Mouse (Mus musculus) limb, embryonic 14.5 days (tissue): ENCODE results near the gene Ppt2. TPM values are rescaled to one million over a fixed set of nuclear protein-coding genes. Genes with fewer than 3 reads are reported as not detected.

Experiments
- ATAC-seq: fragments of 200-750 bp; cut with Nextera tagmentation; 2 replicates; pipeline ENCODE4 v1.8.0; 2017; ENCODE audit warnings: low read depth, moderate number of reproducible peaks, moderate TSS enrichment; ENCODE audit not compliant: low FRiP score
- DNase-seq: peaks from one replicate; pipeline ENCODE4 v3.0.0-alpha.2; 2015; ENCODE audit warnings: low spot score
- H3K27ac ChIP-seq: fragments of 300-500 bp; sonication (generic); replicated peaks from 2 replicates; pipeline ENCODE4 v1.5.1; 2014; ENCODE audit warnings: low read depth, mild to moderate bottlenecking, low read length, moderate library complexity, mixed read lengths
- H3K27me3 ChIP-seq: fragments of 300-500 bp; sonication (generic); 2 replicates; pipeline ENCODE4 v1.6.1; 2014; ENCODE audit warnings: low read length, mixed read lengths; ENCODE audit not compliant: control insufficient read depth, insufficient read depth
- H3K36me3 ChIP-seq: fragments of 300-500 bp; sonication (generic); 2 replicates; pipeline ENCODE4 v1.6.1; 2014; ENCODE audit warnings: mild to moderate bottlenecking, low read length, moderate library complexity, mixed read lengths; ENCODE audit not compliant: control insufficient read depth, insufficient read depth
- H3K4me1 ChIP-seq: fragments of 300-500 bp; sonication (generic); 2 replicates; pipeline ENCODE4 v1.6.1; 2014; ENCODE audit warnings: antibody characterized with exemption, low read length, mixed read lengths; ENCODE audit not compliant: control insufficient read depth, insufficient read depth
- H3K4me2 ChIP-seq: fragments of 300-500 bp; sonication (generic); replicated peaks from 2 replicates; pipeline ENCODE4 v1.6.1; 2014; ENCODE audit warnings: low read depth, mild to moderate bottlenecking, low read length, moderate library complexity; ENCODE audit not compliant: severe bottlenecking
- H3K4me3 ChIP-seq: fragments of 300-500 bp; sonication (generic); replicated peaks from 2 replicates; pipeline ENCODE4 v1.5.1; 2014; ENCODE audit warnings: low read length
- H3K9ac ChIP-seq: fragments of 300-500 bp; sonication (generic); 2 replicates; pipeline ENCODE4 v1.6.1; 2014; ENCODE audit warnings: mild to moderate bottlenecking, low read depth, low read length, moderate library complexity; ENCODE audit not compliant: severe bottlenecking
- H3K9me3 ChIP-seq: fragments of 300-500 bp; sonication (generic); 2 replicates; pipeline ENCODE4 v1.6.1; 2016; ENCODE audit warnings: low read length; ENCODE audit not compliant: control insufficient read depth
- POLR2A ChIP-seq: fragments of 200-500 bp; IDR thresholded peaks from 2 replicates; pipeline ENCODE4 v1.8.0; 2012; ENCODE audit warnings: inconsistent platforms, mild to moderate bottlenecking, moderate library complexity, borderline replicate concordance; ENCODE audit not compliant: insufficient read depth, insufficient read length; ENCODE audit errors: extremely low read depth
- WGBS: fragments of 180-500 bp; shearing (Covaris S2); extraction: QIAGEN DNeasy Blood & Tissue Kit; methylation state at CpG from one replicate; pipeline ENCODE4 v1.1.7; 2014; 5-methylcytosine and 5-hydroxymethylcytosine counted together
- polyA plus RNA-seq, 2 experiments: library from polyadenylated mRNA; depleted of rRNA in 1 of 2; stranded (reverse) in 1 of 2; unstranded in 1 of 2; fragments of >200 nt; fragmentation: Nextera tagmentation in 1 of 2; extraction: Ambion mirVana in 1 of 2; gene quantifications; 2 replicates each; pipeline versions ENCODE4 v1.2.1 to v1.2.3; 2012 to 2014

Ppt2 gene
- polyA plus RNA-seq, 2 experiments: 29.9 to 39.6 TPM

DNA sequence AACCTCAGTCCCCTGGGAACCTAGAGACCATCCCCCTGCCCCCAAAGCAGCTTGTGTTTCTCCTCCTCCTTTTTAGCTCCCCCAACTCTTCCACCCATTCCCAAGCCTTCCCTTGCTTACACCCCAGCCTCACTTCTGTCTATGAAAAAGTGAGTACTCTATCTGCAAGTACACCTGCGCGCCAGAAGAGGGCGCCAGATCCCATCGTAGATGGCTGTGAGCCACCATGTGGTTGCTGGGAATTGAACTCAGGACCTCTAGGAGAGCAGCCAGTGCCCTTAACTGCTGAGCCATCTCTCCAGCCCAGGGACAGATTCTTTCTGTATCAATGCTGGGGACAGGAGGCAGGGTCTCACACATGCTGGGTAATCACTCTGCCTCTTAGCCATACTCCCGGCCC lies 56.4 kb downstream of the Ppt2 start:
- Histone ChIP-seq H3K9me3 (no peaks in the 10 kb centered on the region), H3K36me3 (no peaks in the 10 kb centered on the region), H3K9ac (no peak overlapping the region), H3K4me3 (no peak overlapping the region), H3K4me1 (peaks cover 5% of the 10 kb centered on the region; the same call in 1 of the 2 replicates), H3K27me3 (no peaks in the 10 kb centered on the region), H3K27ac (no peak overlapping the region), H3K4me2 (no peak overlapping the region)
- DNase-seq: no peak
- no peak for ATAC-seq
- TF ChIP-seq POLR2A: no peak
- 19% methylated on average over 5 of the region's 5 CpGs for WGBS

DNA sequence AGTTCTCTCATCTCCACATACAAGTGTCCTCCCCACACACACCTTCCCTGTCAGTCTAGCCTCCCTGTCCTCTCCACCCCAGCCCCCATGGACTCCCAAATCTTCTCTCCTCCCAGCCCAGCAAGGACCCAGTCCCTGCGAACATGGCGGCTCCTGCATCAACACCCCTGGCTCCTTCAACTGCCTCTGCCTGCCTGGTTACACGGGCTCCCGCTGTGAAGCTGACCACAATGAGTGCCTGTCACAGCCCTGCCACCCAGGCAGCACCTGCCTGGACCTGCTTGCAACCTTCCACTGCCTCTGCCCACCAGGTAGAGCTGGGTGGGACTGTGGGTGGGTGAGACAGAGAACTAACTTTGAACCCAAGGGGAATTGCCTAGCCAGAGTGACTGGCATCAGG lies 58.4 kb downstream of the Ppt2 start:
- no peaks in the 10 kb centered on the region for H3K9me3 ChIP-seq
- DNase-seq (no peak), ATAC-seq (no peak)
- no peak for TF ChIP-seq POLR2A
- H3K4me2 ChIP-seq: no peak overlapping the region
- H3K36me3 ChIP-seq: no peaks in the 10 kb centered on the region
- no peak overlapping the region for H3K27ac ChIP-seq
- whole genome bisulfite sequencing: 71% methylated on average over 4 of the region's 4 CpGs
- no peak overlapping the region for H3K4me3 ChIP-seq
- H3K4me1 ChIP-seq: no peaks in the 10 kb centered on the region
- no peaks in the 10 kb centered on the region for H3K27me3 ChIP-seq
- H3K9ac ChIP-seq: no peak overlapping the region

DNA sequence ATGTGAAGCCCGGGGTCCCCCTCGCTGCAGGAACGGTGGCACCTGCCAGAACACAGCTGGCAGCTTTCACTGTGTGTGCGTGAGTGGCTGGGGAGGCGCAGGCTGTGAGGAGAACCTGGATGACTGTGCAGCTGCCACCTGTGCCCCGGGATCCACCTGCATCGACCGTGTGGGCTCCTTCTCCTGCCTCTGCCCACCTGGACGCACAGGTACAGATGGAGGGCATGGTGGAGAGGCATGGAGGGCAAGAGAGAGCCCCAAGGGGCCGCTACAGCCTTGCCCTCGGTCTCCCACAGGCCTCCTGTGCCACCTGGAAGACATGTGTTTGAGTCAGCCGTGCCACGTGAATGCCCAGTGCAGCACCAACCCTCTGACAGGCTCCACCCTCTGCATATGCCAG lies 59.9 kb downstream of the Ppt2 start:
- ATAC-seq: no peak
- Histone ChIP-seq H3K27ac (no peak overlapping the region), H3K4me2 (no peak overlapping the region), H3K4me3 (no peak overlapping the region), H3K27me3 (no peaks in the 10 kb centered on the region), H3K4me1 (peaks cover 8% of the 10 kb centered on the region), H3K9ac (no peak overlapping the region), H3K36me3 (no peaks in the 10 kb centered on the region), H3K9me3 (no peaks in the 10 kb centered on the region)
- no peak for TF ChIP-seq POLR2A
- no peak for DNase-seq
- WGBS: 77% methylated on average over 13 of the region's 13 CpGs

DNA sequence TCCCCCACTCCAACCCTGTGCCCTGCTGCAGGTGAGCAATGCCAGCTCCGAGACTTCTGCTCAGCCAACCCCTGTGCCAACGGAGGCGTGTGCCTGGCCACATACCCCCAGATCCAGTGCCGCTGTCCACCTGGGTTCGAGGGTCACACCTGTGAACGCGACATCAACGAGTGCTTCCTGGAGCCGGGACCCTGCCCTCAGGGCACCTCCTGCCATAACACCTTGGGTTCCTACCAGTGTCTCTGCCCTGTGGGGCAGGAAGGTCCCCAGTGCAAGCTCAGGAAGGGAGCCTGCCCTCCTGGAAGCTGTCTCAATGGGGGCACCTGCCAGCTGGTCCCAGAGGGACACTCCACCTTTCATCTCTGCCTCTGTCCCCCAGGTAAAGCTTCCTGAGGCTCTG lies 61.0 kb downstream of the Ppt2 start:
- no peak for ATAC-seq

More for the DNA sequence above, 61.0 kb downstream of the Ppt2 start:
- Histone ChIP-seq H3K9ac (no peak overlapping the region), H3K4me2 (no peak overlapping the region), H3K9me3 (no peaks in the 10 kb centered on the region), H3K27ac (no peak overlapping the region), H3K36me3 (no peaks in the 10 kb centered on the region), H3K4me3 (no peak overlapping the region), H3K4me1 (peaks cover 8% of the 10 kb centered on the region), H3K27me3 (no peaks in the 10 kb centered on the region)
- no peak for DNase-seq
- WGBS: 64% methylated on average over 9 of the region's 9 CpGs
- TF ChIP-seq POLR2A: no peak

Other genes starting within 250 kb of the Ppt2 start
- gene BC051142, start 229.7 kb downstream of the Ppt2 start, polyA plus RNA-seq (2012; rRNA removed): 1.4 and 1.5 TPM in 2 replicates
- gene BC051142, start 229.7 kb downstream of the Ppt2 start, polyA plus RNA-seq (2014; fragmentation: Nextera tagmentation; extraction: Ambion mirVana): 0.19 and 0.85 TPM in 2 replicates
- 0.05 TPM in 1 of 2 replicates, not detected in the other for gene Btnl4, start 151.2 kb downstream of the Ppt2 start, polyA plus RNA-seq (2012; rRNA removed)
- gene Btnl4, start 151.2 kb downstream of the Ppt2 start, polyA plus RNA-seq (2014; fragmentation: Nextera tagmentation; extraction: Ambion mirVana): not detected in 2 replicates
- not detected in 2 replicates for gene Btnl6, start 111.2 kb downstream of the Ppt2 start, polyA plus RNA-seq (2012; rRNA removed)
- gene Btnl6, start 111.2 kb downstream of the Ppt2 start, polyA plus RNA-seq (2014; fragmentation: Nextera tagmentation; extraction: Ambion mirVana): not detected in 2 replicates
- 9.6 and 13.3 TPM in 2 replicates for gene Notch4, start 64.2 kb downstream of the Ppt2 start, polyA plus RNA-seq (2012; rRNA removed)
- 4.3 and 5.7 TPM in 2 replicates for gene Notch4, start 64.2 kb downstream of the Ppt2 start, polyA plus RNA-seq (2014; fragmentation: Nextera tagmentation; extraction: Ambion mirVana)
- 3.7 and 4.0 TPM in 2 replicates for gene Gpsm3, start 38.7 kb downstream of the Ppt2 start, polyA plus RNA-seq (2012; rRNA removed)
- gene Gpsm3, start 38.7 kb downstream of the Ppt2 start, polyA plus RNA-seq (2014; fragmentation: Nextera tagmentation; extraction: Ambion mirVana): 7.6 and 7.9 TPM in 2 replicates
- gene Pbx2, start 37.2 kb downstream of the Ppt2 start, polyA plus RNA-seq (2012; rRNA removed): 141 and 149 TPM in 2 replicates
- gene Pbx2, start 37.2 kb downstream of the Ppt2 start, polyA plus RNA-seq (2014; fragmentation: Nextera tagmentation; extraction: Ambion mirVana): 13.5 and 17.0 TPM in 2 replicates
- 12.2 and 13.2 TPM in 2 replicates for gene Ager, start 30.6 kb downstream of the Ppt2 start, polyA plus RNA-seq (2012; rRNA removed)
- 2.1 and 2.9 TPM in 2 replicates for gene Ager, start 30.6 kb downstream of the Ppt2 start, polyA plus RNA-seq (2014; fragmentation: Nextera tagmentation; extraction: Ambion mirVana)
- 103 and 112 TPM in 2 replicates for gene Rnf5, start 24.8 kb downstream of the Ppt2 start, polyA plus RNA-seq (2012; rRNA removed)
- 79.5 and 83.6 TPM in 2 replicates for gene Rnf5, start 24.8 kb downstream of the Ppt2 start, polyA plus RNA-seq (2014; fragmentation: Nextera tagmentation; extraction: Ambion mirVana)
- 150 and 223 TPM in 2 replicates for gene Agpat1, start 24.2 kb downstream of the Ppt2 start, polyA plus RNA-seq (2012; rRNA removed)
- 53.3 and 55.4 TPM in 2 replicates for gene Agpat1, start 24.2 kb downstream of the Ppt2 start, polyA plus RNA-seq (2014; fragmentation: Nextera tagmentation; extraction: Ambion mirVana)
- gene Egfl8, start 12.5 kb downstream of the Ppt2 start, polyA plus RNA-seq (2012; rRNA removed): 11.3 and 12.8 TPM in 2 replicates
- gene Egfl8, start 12.5 kb downstream of the Ppt2 start, polyA plus RNA-seq (2014; fragmentation: Nextera tagmentation; extraction: Ambion mirVana): 8.1 and 8.7 TPM in 2 replicates
- 5.5 and 5.7 TPM in 2 replicates for gene Prrt1, start 1.0 kb upstream of the Ppt2 start, polyA plus RNA-seq (2012; rRNA removed)
- 0.40 and 0.94 TPM in 2 replicates for gene Prrt1, start 1.0 kb upstream of the Ppt2 start, polyA plus RNA-seq (2014; fragmentation: Nextera tagmentation; extraction: Ambion mirVana)
- gene Fkbpl, start 16.3 kb upstream of the Ppt2 start, polyA plus RNA-seq (2012; rRNA removed): 5.1 TPM in 2 replicates
- 11.9 and 12.5 TPM in 2 replicates for gene Fkbpl, start 16.3 kb upstream of the Ppt2 start, polyA plus RNA-seq (2014; fragmentation: Nextera tagmentation; extraction: Ambion mirVana)
- 104 and 121 TPM in 2 replicates for gene Atf6b, start 18.6 kb upstream of the Ppt2 start, polyA plus RNA-seq (2012; rRNA removed)
- gene Atf6b, start 18.6 kb upstream of the Ppt2 start, polyA plus RNA-seq (2014; fragmentation: Nextera tagmentation; extraction: Ambion mirVana): 68.3 and 80.9 TPM in 2 replicates
- 4.5 and 5.4 TPM in 2 replicates for gene Tnxb, start 42.0 kb upstream of the Ppt2 start, polyA plus RNA-seq (2012; rRNA removed)
- gene Tnxb, start 42.0 kb upstream of the Ppt2 start, polyA plus RNA-seq (2014; fragmentation: Nextera tagmentation; extraction: Ambion mirVana): 1.5 and 2.0 TPM in 2 replicates
- gene C4b, start 115.4 kb upstream of the Ppt2 start, polyA plus RNA-seq (2012; rRNA removed): 3.2 and 4.3 TPM in 2 replicates
- 0.53 and 1.3 TPM in 2 replicates for gene C4b, start 115.4 kb upstream of the Ppt2 start, polyA plus RNA-seq (2014; fragmentation: Nextera tagmentation; extraction: Ambion mirVana)
- gene Cyp21a1, start 176.1 kb upstream of the Ppt2 start, polyA plus RNA-seq (2012; rRNA removed): 0.25 and 0.68 TPM in 2 replicates
- gene Cyp21a1, start 176.1 kb upstream of the Ppt2 start, polyA plus RNA-seq (2014; fragmentation: Nextera tagmentation; extraction: Ambion mirVana): 0.17 and 0.33 TPM in 2 replicates
- gene Stk19, start 208.4 kb upstream of the Ppt2 start, polyA plus RNA-seq (2012; rRNA removed): 46.4 and 46.5 TPM in 2 replicates
- gene Stk19, start 208.4 kb upstream of the Ppt2 start, polyA plus RNA-seq (2014; fragmentation: Nextera tagmentation; extraction: Ambion mirVana): 23.9 and 26.8 TPM in 2 replicates
- gene Dxo, start 208.5 kb upstream of the Ppt2 start, polyA plus RNA-seq (2012; rRNA removed): 87.6 and 98.9 TPM in 2 replicates
- gene Dxo, start 208.5 kb upstream of the Ppt2 start, polyA plus RNA-seq (2014; fragmentation: Nextera tagmentation; extraction: Ambion mirVana): 52.6 and 59.9 TPM in 2 replicates
- 75.8 and 99.4 TPM in 2 replicates for gene Skiv2l, start 221.7 kb upstream of the Ppt2 start, polyA plus RNA-seq (2012; rRNA removed)
- gene Skiv2l, start 221.7 kb upstream of the Ppt2 start, polyA plus RNA-seq (2014; fragmentation: Nextera tagmentation; extraction: Ambion mirVana): 43.5 and 45.0 TPM in 2 replicates
- gene Nelfe, start 221.9 kb upstream of the Ppt2 start, polyA plus RNA-seq (2012; rRNA removed): 56.4 and 92.2 TPM in 2 replicates
- gene Nelfe, start 221.9 kb upstream of the Ppt2 start, polyA plus RNA-seq (2014; fragmentation: Nextera tagmentation; extraction: Ambion mirVana): 101 and 111 TPM in 2 replicates
- gene Cfb, start 234.0 kb upstream of the Ppt2 start, polyA plus RNA-seq (2012; rRNA removed): 0.76 and 0.88 TPM in 2 replicates
- gene Cfb, start 234.0 kb upstream of the Ppt2 start, polyA plus RNA-seq (2014; fragmentation: Nextera tagmentation; extraction: Ambion mirVana): 1.6 and 2.1 TPM in 2 replicates